Mouse (Mus musculus) urinary bladder, adult 2 months (tissue): ENCODE measurements at regions not wholly inside any gene's neighbourhood (a gene's known extent, or its start where the extent isn't known, plus 50 kb on each side); places are given as distances from the start of the nearest gene placed in this dataset.

Experiments used
- DNase-seq: peaks from one replicate; pipeline ENCODE4 v3.0.0; 2022; ENCODE audit warnings: low spot score

GRCm38 (mm10) chr12:25338771-25339170 is 241.8 kb upstream of the Id2 start:
- DNase-seq = no peak

- DNase-seq = no peak
These were observed 239.0 kb upstream of the Id2 start for GRCm38 (mm10) chr12:25335930-25336329.

- no peak for DNase-seq
These were observed 238.1 kb upstream of the Id2 start for GRCm38 (mm10) chr12:25335069-25335468.

- no peak for DNase-seq
These were observed 235.6 kb upstream of the Id2 start for GRCm38 (mm10) chr12:25332384-25333035.

GRCm38 (mm10) chr12:25330004-25330708 is 233.2 kb upstream of the Id2 start:
- no peak for DNase-seq

- no peak for DNase-seq
These were observed 229.0 kb upstream of the Id2 start for GRCm38 (mm10) chr12:25325901-25326300.

GRCm38 (mm10) chr12:25323171-25323570 is 226.2 kb upstream of the Id2 start:
- no peak for DNase-seq

- no peak for DNase-seq
These were observed 223.4 kb upstream of the Id2 start for GRCm38 (mm10) chr12:25320262-25320767.

GRCm38 (mm10) chr12:25319846-25320245 is 222.9 kb upstream of the Id2 start:
- no peak for DNase-seq

GRCm38 (mm10) chr12:25318072-25318671 is 221.2 kb upstream of the Id2 start:
- DNase-seq = no peak

- no peak for DNase-seq
These were observed 219.0 kb upstream of the Id2 start for GRCm38 (mm10) chr12:25315969-25316368.

- no peak for DNase-seq
These were observed 216.3 kb upstream of the Id2 start for GRCm38 (mm10) chr12:25313212-25313611.

- DNase-seq = no peak
These were observed 215.4 kb upstream of the Id2 start for GRCm38 (mm10) chr12:25312390-25312789.

- DNase-seq = no peak
These were observed 214.8 kb upstream of the Id2 start for GRCm38 (mm10) chr12:25311728-25312127.

- no peak for DNase-seq
These were observed 213.5 kb upstream of the Id2 start for GRCm38 (mm10) chr12:25310293-25310946.

GRCm38 (mm10) chr12:25309234-25309633 is 212.3 kb upstream of the Id2 start:
- no peak for DNase-seq

GRCm38 (mm10) chr12:25305764-25306653 is 209.1 kb upstream of the Id2 start:
- DNase-seq = no peak

GRCm38 (mm10) chr12:25304820-25305511 is 208.0 kb upstream of the Id2 start:
- DNase-seq = no peak

GRCm38 (mm10) chr12:25303500-25304050 is 206.6 kb upstream of the Id2 start:
- DNase-seq = no peak

GRCm38 (mm10) chr12:25300804-25301390 is 204.0 kb upstream of the Id2 start:
- no peak for DNase-seq
